Mouse (Mus musculus) embryo, embryonic 9.5 days (tissue): ENCODE results near the gene Gm5148.

ENCODE experiments used
- DNase-seq: peaks from one replicate; pipeline ENCODE4 v3.0.0-alpha.2; 2017; ENCODE audit errors: extremely low spot score

Gm5148 gene

GRCm38 (mm10) chr3:37738171-37738950 is 14.1 kb upstream of the Gm5148 start:
- DNase-seq = no peak

GRCm38 (mm10) chr3:37737407-37737806 is 13.1 kb upstream of the Gm5148 start:
- no peak for DNase-seq

- no peak for DNase-seq
Observed at GRCm38 (mm10) chr3:37735166-37735565, 10.9 kb upstream of the Gm5148 start.

GRCm38 (mm10) chr3:37729142-37729541 is 4.9 kb upstream of the Gm5148 start:
- no peak for DNase-seq

GRCm38 (mm10) chr3:37728112-37729100 is 4.1 kb upstream of the Gm5148 start:
- DNase-seq = no peak

- DNase-seq = no peak
Observed at GRCm38 (mm10) chr3:37727392-37727791, 3.1 kb upstream of the Gm5148 start.

GRCm38 (mm10) chr3:37726501-37727140 is 2.3 kb upstream of the Gm5148 start:
- DNase-seq = no peak

GRCm38 (mm10) chr3:37724946-37725735 is 851 bp upstream of the Gm5148 start:
- DNase-seq = no peak

GRCm38 (mm10) chr3:37723662-37724170 is 574 bp downstream of the Gm5148 start:
- peak; percentile 40 for DNase-seq

GRCm38 (mm10) chr3:37723061-37723521 is 1.2 kb downstream of the Gm5148 start:
- DNase-seq = peak; percentile 44

GRCm38 (mm10) chr3:37722487-37723060 is 1.7 kb downstream of the Gm5148 start:
- DNase-seq = no peak

GRCm38 (mm10) chr3:37716992-37717391 is 7.3 kb downstream of the Gm5148 start:
- DNase-seq = no peak

GRCm38 (mm10) chr3:37715734-37716133 is 8.6 kb downstream of the Gm5148 start:
- no peak for DNase-seq

- DNase-seq = no peak
Observed at GRCm38 (mm10) chr3:37712501-37712900, 11.8 kb downstream of the Gm5148 start.

- DNase-seq = no peak
Observed at GRCm38 (mm10) chr3:37711639-37712038, 12.7 kb downstream of the Gm5148 start.

GRCm38 (mm10) chr3:37707801-37708200 is 16.5 kb downstream of the Gm5148 start:
- DNase-seq = no peak

- no peak for DNase-seq
Observed at GRCm38 (mm10) chr3:37706439-37706838, 17.9 kb downstream of the Gm5148 start.

GRCm38 (mm10) chr3:37705436-37705835 is 18.9 kb downstream of the Gm5148 start:
- no peak for DNase-seq

- no peak for DNase-seq
Observed at GRCm38 (mm10) chr3:37704701-37705279, 19.5 kb downstream of the Gm5148 start.

- no peak for DNase-seq
Observed at GRCm38 (mm10) chr3:37703066-37703465, 21.2 kb downstream of the Gm5148 start.
